Mouse (Mus musculus) forebrain, embryonic 12.5 days (tissue): ENCODE measurements around the gene Kirrel. TPM values are rescaled to one million over a fixed set of nuclear protein-coding genes. Genes with fewer than 3 reads are reported as not detected.

Experiments used
- ATAC-seq: fragments of 200-750 bp; cut with Nextera tagmentation; 2 replicates; pipeline ENCODE4 v1.8.0; 2017; ENCODE audit warnings: moderate TSS enrichment; ENCODE audit not compliant: low FRiP score
- H3K27ac ChIP-seq: fragments of 300-500 bp; sonication (generic); 2 replicates; pipeline ENCODE4 v1.5.1; 2016; ENCODE audit warnings: mild to moderate bottlenecking
- H3K27me3 ChIP-seq: fragments of 300-500 bp; sonication (generic); 2 replicates; pipeline ENCODE4 v1.6.1; 2016; ENCODE audit warnings: mild to moderate bottlenecking
- H3K36me3 ChIP-seq: fragments of 300-500 bp; sonication (generic); replicated peaks from 2 replicates; pipeline ENCODE4 v1.6.1; 2016; ENCODE audit warnings: mild to moderate bottlenecking
- H3K4me1 ChIP-seq: fragments of 300-500 bp; sonication (generic); 2 replicates; pipeline ENCODE4 v1.6.1; 2016
- H3K4me2 ChIP-seq: fragments of 300-500 bp; sonication (generic); 2 replicates; pipeline ENCODE4 v1.6.1; 2016; ENCODE audit warnings: mild to moderate bottlenecking, moderate library complexity
- H3K4me3 ChIP-seq: fragments of 300-500 bp; sonication (generic); replicated peaks from 2 replicates; pipeline ENCODE4 v1.5.1; 2016; ENCODE audit warnings: mild to moderate bottlenecking
- H3K9ac ChIP-seq: fragments of 300-500 bp; sonication (generic); 2 replicates; pipeline ENCODE4 v1.6.1; 2016; ENCODE audit warnings: mild to moderate bottlenecking
- H3K9me3 ChIP-seq: fragments of 300-500 bp; sonication (generic); 2 replicates; pipeline ENCODE4 v1.6.1; 2016
- WGBS: fragments of 180-500 bp; shearing (Covaris S2); methylation state at CpG from one replicate; pipeline ENCODE4 v1.1.7; 2016; 5-methylcytosine and 5-hydroxymethylcytosine counted together
- polyA plus RNA-seq: library from polyadenylated mRNA; unstranded; fragments of >200 nt; fragmentation: Nextera tagmentation; extraction: Ambion mirVana; gene quantifications from 2 replicates; pipeline ENCODE4 v1.2.1, GENCODE M21; 2016

The Kirrel gene
- polyA plus RNA-seq, 1 experiment from 2014 or later = 12.9 TPM

DNA sequence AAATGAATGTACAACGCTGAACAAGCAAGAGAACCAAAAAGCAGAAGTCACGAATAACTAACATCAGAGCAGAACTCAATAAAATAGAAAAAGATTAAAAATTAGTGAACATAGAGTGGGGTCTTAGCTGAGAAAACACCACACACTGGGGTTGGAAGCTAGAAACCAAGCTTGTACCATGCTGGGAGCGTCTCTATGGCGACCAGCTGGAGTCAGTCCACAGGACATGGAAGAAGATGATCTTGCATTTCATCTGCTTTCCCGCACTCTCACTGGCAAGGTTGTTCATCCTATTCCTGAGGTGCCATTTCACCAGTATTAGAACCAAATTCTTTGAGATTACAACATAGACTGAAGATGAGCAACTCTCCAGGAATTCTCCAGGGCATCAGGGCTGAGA is 126.7 kb downstream of the Kirrel start:
- H3K4me2 ChIP-seq = no peak overlapping the region
- WGBS = 85% methylated on average over 5 of the region's 5 CpGs
- ATAC-seq = no peak

DNA sequence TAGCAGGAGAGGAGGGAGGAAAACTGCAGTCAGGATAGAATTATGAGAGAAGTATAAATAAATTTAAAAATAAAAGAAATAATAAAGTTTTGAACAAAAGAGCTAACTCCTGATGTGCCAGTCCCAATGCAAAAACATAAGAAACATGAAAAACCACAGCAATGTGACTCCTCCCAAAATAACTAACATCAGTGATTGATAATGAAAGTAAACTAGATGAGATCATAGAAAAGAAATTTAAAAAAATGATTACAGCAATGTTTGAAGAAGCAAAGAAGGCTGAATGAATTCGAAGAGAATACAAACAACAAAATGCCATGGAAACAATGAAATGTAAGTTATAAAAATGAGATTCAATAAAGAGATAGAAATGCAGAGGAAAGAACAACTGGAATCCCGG is 132.8 kb downstream of the Kirrel start:
- Histone ChIP-seq H3K9ac (no peak overlapping the region), H3K36me3 (no peaks in the 10 kb centered on the region)

More for the DNA sequence above, 126.7 kb downstream of the Kirrel start:
- Histone ChIP-seq H3K27ac (no peak overlapping the region), H3K9ac (no peak overlapping the region), H3K9me3 (no peaks in the 10 kb centered on the region), H3K4me1 (no peaks in the 10 kb centered on the region), H3K36me3 (no peaks in the 10 kb centered on the region), H3K27me3 (no peaks in the 10 kb centered on the region), H3K4me3 (no peak overlapping the region)

GRCm38 (mm10) chr3:87038500-87038899 is 136.0 kb downstream of the Kirrel start:
- no peaks in the 10 kb centered on the region for H3K36me3 ChIP-seq
- H3K4me1 ChIP-seq = no peaks in the 10 kb centered on the region
- no peak overlapping the region for H3K4me2 ChIP-seq
- no peaks in the 10 kb centered on the region for H3K9me3 ChIP-seq
- no peak overlapping the region for H3K27ac ChIP-seq
- H3K27me3 ChIP-seq = no peaks in the 10 kb centered on the region
- H3K9ac ChIP-seq = no peak overlapping the region
- no peak for ATAC-seq
- no peak overlapping the region for H3K4me3 ChIP-seq
- 90% methylated on average over 6 of the region's 6 CpGs for WGBS

More for the DNA sequence above, 132.8 kb downstream of the Kirrel start:
- H3K4me3 ChIP-seq = no peak overlapping the region
- H3K4me1 ChIP-seq = no peaks in the 10 kb centered on the region
- 91% methylated on average over 2 of the region's 2 CpGs for WGBS
- H3K27me3 ChIP-seq = no peaks in the 10 kb centered on the region
- H3K27ac ChIP-seq = no peak overlapping the region
- H3K4me2 ChIP-seq = no peak overlapping the region
- no peaks in the 10 kb centered on the region for H3K9me3 ChIP-seq
- no peak for ATAC-seq

GRCm38 (mm10) chr3:87034061-87034460 is 140.5 kb downstream of the Kirrel start:
- H3K4me2 ChIP-seq = no peak overlapping the region
- no peak overlapping the region for H3K4me3 ChIP-seq
- H3K36me3 ChIP-seq = no peaks in the 10 kb centered on the region
- H3K27ac ChIP-seq = no peak overlapping the region
- ATAC-seq = no peak
- no peaks in the 10 kb centered on the region for H3K9me3 ChIP-seq
- 91% methylated on average over 4 of the region's 4 CpGs for WGBS
- H3K27me3 ChIP-seq = no peaks in the 10 kb centered on the region; the same call in 1 of the 2 replicates
- H3K4me1 ChIP-seq = no peaks in the 10 kb centered on the region
- no peak overlapping the region for H3K9ac ChIP-seq

DNA sequence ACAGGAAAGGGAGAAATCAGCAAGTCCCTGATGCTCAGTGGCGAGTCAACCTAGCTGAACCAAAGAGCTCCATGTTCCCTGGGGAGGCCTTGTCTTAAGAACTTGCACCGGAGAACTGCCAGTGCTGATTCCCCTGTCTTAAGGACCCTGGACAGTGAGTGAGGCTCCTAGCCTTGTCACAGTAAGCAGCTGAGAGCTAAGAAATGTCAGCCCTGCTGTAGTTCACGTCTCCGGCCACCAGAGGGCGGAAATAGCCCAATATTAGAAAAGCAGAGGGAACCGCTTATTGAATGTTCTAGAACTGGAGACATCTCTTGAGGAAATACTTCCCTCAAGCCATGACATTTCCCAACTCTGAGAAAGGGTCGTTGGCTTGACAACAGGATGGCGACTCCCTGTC is 141.2 kb downstream of the Kirrel start:
- no peak overlapping the region for H3K4me2 ChIP-seq
- 24% methylated on average over 8 of the region's 8 CpGs for WGBS
- no peak overlapping the region for H3K4me3 ChIP-seq
- no peak for ATAC-seq
- H3K9me3 ChIP-seq = no peaks in the 10 kb centered on the region
- no peak overlapping the region for H3K27ac ChIP-seq
- H3K9ac ChIP-seq = no peak overlapping the region
- H3K27me3 ChIP-seq = no peaks in the 10 kb centered on the region; the same call in 1 of the 2 replicates
- no peaks in the 10 kb centered on the region for H3K36me3 ChIP-seq
- no peaks in the 10 kb centered on the region for H3K4me1 ChIP-seq

- Histone ChIP-seq H3K4me2 (no peak overlapping the region), H3K27me3 (no peaks in the 10 kb centered on the region; the same call in 1 of the 2 replicates), H3K9ac (no peak overlapping the region), H3K4me1 (no peaks in the 10 kb centered on the region), H3K36me3 (no peaks in the 10 kb centered on the region), H3K27ac (no peak overlapping the region), H3K4me3 (no peak overlapping the region), H3K9me3 (no peaks in the 10 kb centered on the region)
- ATAC-seq = no peak
- 19% methylated on average over 6 of the region's 6 CpGs for WGBS
These were observed 143.7 kb downstream of the Kirrel start for GRCm38 (mm10) chr3:87030855-87031254.

Other genes with a start within 250 kb of the Kirrel start
- gene Cd1d1, start 175.3 kb downstream of the Kirrel start, polyA plus RNA-seq = 52.9 and 59.6 TPM in 2 replicates
- 5.5 and 6.4 TPM in 2 replicates for gene Fcrls, start 89.0 kb upstream of the Kirrel start, polyA plus RNA-seq
- not detected in 2 replicates for gene Cd5l, start 183.1 kb upstream of the Kirrel start, polyA plus RNA-seq
- gene Fcrl1, start 201.6 kb upstream of the Kirrel start, polyA plus RNA-seq = not detected in 2 replicates